Mouse (Mus musculus): ENCODE data around the gene Nmt1.

DNA sequence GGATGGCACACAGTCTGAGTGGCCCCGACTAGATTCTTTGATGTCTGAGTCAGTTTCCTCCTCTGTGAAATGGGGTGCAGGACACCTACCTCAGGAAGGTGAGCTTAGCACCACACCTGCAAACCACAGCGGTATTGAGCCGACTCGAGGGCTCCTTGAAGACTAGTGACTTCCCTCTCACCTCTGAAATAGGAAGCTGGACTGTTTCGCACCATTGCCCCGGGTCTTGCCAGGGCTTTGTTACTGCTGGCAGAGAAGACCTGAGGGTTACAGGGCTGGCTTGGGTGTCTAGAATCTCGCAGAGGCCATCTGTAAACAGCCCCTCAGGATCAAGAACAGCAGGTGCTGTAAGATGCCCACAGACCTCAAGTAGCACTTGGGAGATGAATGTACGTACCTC is 72.4 kb downstream of the Nmt1 start:
- TF ChIP-seq POLR2A (IDR thresholded peaks at IDR 0.05; ENCODE audit: extremely low read depth, insufficient read depth, low read length) (no peak), CTCF (IDR thresholded peaks at IDR 0.05; ENCODE audit: extremely low read depth, insufficient read depth, low read length) (no peak)
